Mouse (Mus musculus): ENCODE results near the gene Smu1. TPM values are rescaled to one million over a fixed set of nuclear protein-coding genes. Genes with fewer than 3 reads are reported as not detected.

The Smu1 gene
- polyA plus RNA-seq, 1 experiment from 2014 or later = 56.5 TPM

- no peak for ATAC-seq
- DNase-seq (ENCODE audit: low read depth, low spot score) = no peak
- CTCF ChIA-PET = no interaction called here
- TF ChIP-seq CTCF (IDR thresholded peaks at IDR 0.05) = no peak
- in situ Hi-C loops (cut with MboI; ENCODE audit: low pct_unique_long_range_greater_than_20kb) = no loop called here
- POLR2A ChIA-PET = no interaction called here
- H3K27me3 ChIP-seq = no peaks in the 10 kb centered on the region
These were observed 40.6 kb downstream of the Smu1 start for GRCm38 (mm10) chr4:40717141-40717540.

GRCm38 (mm10) chr4:40703710-40704275, 53.9 kb downstream of the Smu1 start:
- no peaks in the 10 kb centered on the region for H3K27me3 ChIP-seq
- no peak for ATAC-seq
- no peak for TF ChIP-seq CTCF (IDR thresholded peaks at IDR 0.05)
- in situ Hi-C loops (cut with MboI; ENCODE audit: low pct_unique_long_range_greater_than_20kb) = no loop called here
- no peak for DNase-seq (ENCODE audit: low read depth, low spot score)
- ChIA-PET POLR2A (interaction anchor here (2.3 kb wide), 1 partner anchor 18 kb away, joined by 10 read pairs; the partner anchor contains the start of gene Dnaja1), CTCF (interaction anchor here (1.2 to 1.6 kb wide), 3 partner anchors 17 to 28 kb away, joined by 3 to 5 read pairs (median 5); partner anchors contain the start of gene Dnaja1)

GRCm38 (mm10) chr4:40702797-40703709, 54.7 kb downstream of the Smu1 start, which contains the start of gene Aptx:
Gene Aptx (minus strand): TSS chr4:40703194.
- in situ Hi-C loops (cut with MboI; ENCODE audit: low pct_unique_long_range_greater_than_20kb) = no loop called here
- ATAC-seq (peak; percentile 89), DNase-seq (ENCODE audit: low read depth, low spot score) (peak; percentile 74)
- no peaks in the 10 kb centered on the region for H3K27me3 ChIP-seq
- ChIA-PET POLR2A (interaction anchor here (2.3 kb wide), 1 partner anchor 19 kb away, joined by 10 read pairs; the partner anchor contains the start of gene Dnaja1), CTCF (interaction anchor here (1.2 to 1.6 kb wide), 3 partner anchors 18 to 28 kb away, joined by 3 to 5 read pairs (median 5); partner anchors contain the start of gene Dnaja1)
- TF ChIP-seq CTCF (IDR thresholded peaks at IDR 0.05) = no peak

- POLR2A ChIA-PET = no interaction called here
- no peak for TF ChIP-seq CTCF (IDR thresholded peaks at IDR 0.05)
- H3K27me3 ChIP-seq = no peaks in the 10 kb centered on the region
- ATAC-seq = no peak
- no peak for DNase-seq (ENCODE audit: low read depth, low spot score)
- in situ Hi-C loops (cut with MboI; ENCODE audit: low pct_unique_long_range_greater_than_20kb) = no loop called here
- CTCF ChIA-PET = no interaction called here
These were observed 55.9 kb downstream of the Smu1 start for GRCm38 (mm10) chr4:40701796-40702195.

GRCm38 (mm10) chr4:40700216-40700615, 57.5 kb downstream of the Smu1 start:
- ATAC-seq = no peak
- no peaks in the 10 kb centered on the region for H3K27me3 ChIP-seq
- ChIA-PET CTCF (no interaction called here), POLR2A (no interaction called here)
- TF ChIP-seq CTCF (IDR thresholded peaks at IDR 0.05) = no peak
- DNase-seq (ENCODE audit: low read depth, low spot score) = no peak
- in situ Hi-C loops (cut with MboI; ENCODE audit: low pct_unique_long_range_greater_than_20kb) = no loop called here

GRCm38 (mm10) chr4:40697059-40697458, 60.7 kb downstream of the Smu1 start:
- CTCF ChIA-PET = no interaction called here
- no peak for DNase-seq (ENCODE audit: low read depth, low spot score)
- POLR2A ChIA-PET = no interaction called here
- in situ Hi-C loops (cut with MboI; ENCODE audit: low pct_unique_long_range_greater_than_20kb) = no loop called here
- H3K27me3 ChIP-seq = no peaks in the 10 kb centered on the region
- no peak for ATAC-seq
- no peak for TF ChIP-seq CTCF (IDR thresholded peaks at IDR 0.05)

- TF ChIP-seq CTCF (IDR thresholded peaks at IDR 0.05) = no peak
- ATAC-seq = no peak
These were observed 66.6 kb downstream of the Smu1 start for GRCm38 (mm10) chr4:40691100-40691499.

More at GRCm38 (mm10) chr4:40691100-40691499, 66.6 kb downstream of the Smu1 start:
- ChIA-PET CTCF (interaction anchor here (3.1 kb wide), 1 partner anchor 9 kb away, joined by 15 read pairs; no protein-coding TSS in a partner anchor), POLR2A (no interaction called here)
- DNase-seq (ENCODE audit: low read depth, low spot score) = no peak
- in situ Hi-C loops (cut with MboI; ENCODE audit: low pct_unique_long_range_greater_than_20kb) = no loop called here
- H3K27me3 ChIP-seq = no peaks in the 10 kb centered on the region

Other genes starting within 250 kb of the Smu1 start
- 23.1 TPM for gene Aptx, start 54.7 kb downstream of the Smu1 start, polyA plus RNA-seq (2021)
- 162 TPM for gene Dnaja1, start 35.8 kb downstream of the Smu1 start, polyA plus RNA-seq (2021)
- gene B4galt1, start 96.1 kb upstream of the Smu1 start, polyA plus RNA-seq (2021) = 32.1 TPM
- gene Spink4, start 162.1 kb upstream of the Smu1 start, polyA plus RNA-seq (2021) = not detected
- 140 TPM for gene Bag1, start 190.4 kb upstream of the Smu1 start, polyA plus RNA-seq (2021)
- gene Chmp5, start 190.5 kb upstream of the Smu1 start, polyA plus RNA-seq (2021) = 110 TPM
- gene Nfx1, start 213.0 kb upstream of the Smu1 start, polyA plus RNA-seq (2021) = 45.7 TPM